Mouse (Mus musculus): ENCODE results near the gene Anapc11. TPM values are rescaled to one million over a fixed set of nuclear protein-coding genes. Genes with fewer than 3 reads are reported as not detected.

Gene Anapc11
- polyA plus RNA-seq, 1 experiment from 2014 or later = 194 TPM

GRCm38 (mm10) chr11:120628601-120629340 is 30.6 kb downstream of the Anapc11 start:
- no peak overlapping the region for H3K4me3 ChIP-seq (ENCODE audit: low read length)
- no peaks in the 10 kb centered on the region for H3K27me3 ChIP-seq (replicated peaks; ENCODE audit: control insufficient read depth, insufficient read depth, low read length)
- H3K36me3 ChIP-seq (ENCODE audit: control insufficient read depth, insufficient read depth, low read length) = peaks cover 12% of the 10 kb centered on the region
- peaks cover 41% of the 10 kb centered on the region for H3K4me1 ChIP-seq (ENCODE audit: control insufficient read depth, insufficient read depth, low read depth, low read length)
- H3K4me2 ChIP-seq (ENCODE audit: low read length) = no peak overlapping the region
- WGBS = 95% methylated on average over 23 of the region's 23 CpGs
- no peaks in the 10 kb centered on the region for H3K9me3 ChIP-seq (ENCODE audit: control insufficient read depth, low read length)
- ATAC-seq = no peak
- H3K27ac ChIP-seq (ENCODE audit: low read depth, low read length) = no peak overlapping the region
- H3K9ac ChIP-seq (ENCODE audit: low read depth, low read length) = no peak overlapping the region

- Histone ChIP-seq H3K27me3 (replicated peaks; ENCODE audit: control insufficient read depth, insufficient read depth, low read length) (no peaks in the 10 kb centered on the region), H3K4me1 (ENCODE audit: control insufficient read depth, insufficient read depth, low read depth, low read length) (peaks cover 36% of the 10 kb centered on the region), H3K4me3 (ENCODE audit: low read length) (no peak overlapping the region), H3K9ac (ENCODE audit: low read depth, low read length) (no peak overlapping the region), H3K27ac (ENCODE audit: low read depth, low read length) (peak overlapping the region; percentile 48; the same call in 1 of the 2 replicates), H3K36me3 (ENCODE audit: control insufficient read depth, insufficient read depth, low read length) (peaks cover 12% of the 10 kb centered on the region), H3K4me2 (ENCODE audit: low read length) (no peak overlapping the region; the same call in 1 of the 2 replicates), H3K9me3 (ENCODE audit: control insufficient read depth, low read length) (no peaks in the 10 kb centered on the region)
- 78% methylated on average over 23 of the region's 23 CpGs for WGBS
- no peak for ATAC-seq
Measured at GRCm38 (mm10) chr11:120629341-120629730, 31.1 kb downstream of the Anapc11 start.

GRCm38 (mm10) chr11:120629911-120630310 is 31.7 kb downstream of the Anapc11 start:
- Histone ChIP-seq H3K4me1 (ENCODE audit: control insufficient read depth, insufficient read depth, low read depth, low read length) (peaks cover 36% of the 10 kb centered on the region), H3K9ac (ENCODE audit: low read depth, low read length) (peak overlapping the region; percentile 52), H3K27me3 (replicated peaks; ENCODE audit: control insufficient read depth, insufficient read depth, low read length) (no peaks in the 10 kb centered on the region), H3K9me3 (ENCODE audit: control insufficient read depth, low read length) (no peaks in the 10 kb centered on the region), H3K4me2 (ENCODE audit: low read length) (peak overlapping the region; percentile 27), H3K27ac (ENCODE audit: low read depth, low read length) (peak overlapping the region; percentile 48; the same call in 1 of the 2 replicates), H3K4me3 (ENCODE audit: low read length) (peak overlapping the region; percentile 11; the same call in 1 of the 2 replicates), H3K36me3 (ENCODE audit: control insufficient read depth, insufficient read depth, low read length) (peaks cover 12% of the 10 kb centered on the region)
- no peak for ATAC-seq
- 40% methylated on average over 3 of the region's 7 CpGs for WGBS

- H3K9ac ChIP-seq (ENCODE audit: low read depth, low read length) = peak overlapping the region; percentile 52
Measured at GRCm38 (mm10) chr11:120630401-120630871, 32.2 kb downstream of the Anapc11 start.

GRCm38 (mm10) chr11:120630881-120631725 is 32.9 kb downstream of the Anapc11 start:
- 36% methylated on average over 7 of the region's 7 CpGs for WGBS
- H3K9ac ChIP-seq (ENCODE audit: low read depth, low read length) = no peak overlapping the region
- peaks cover 12% of the 10 kb centered on the region for H3K36me3 ChIP-seq (ENCODE audit: control insufficient read depth, insufficient read depth, low read length)
- no peak overlapping the region for H3K4me3 ChIP-seq (ENCODE audit: low read length)
- no peaks in the 10 kb centered on the region for H3K27me3 ChIP-seq (replicated peaks; ENCODE audit: control insufficient read depth, insufficient read depth, low read length)
- no peak for ATAC-seq
- peaks cover 31% of the 10 kb centered on the region for H3K4me1 ChIP-seq (ENCODE audit: control insufficient read depth, insufficient read depth, low read depth, low read length)
- no peaks in the 10 kb centered on the region for H3K9me3 ChIP-seq (ENCODE audit: control insufficient read depth, low read length)
- peak overlapping the region; percentile 41; the same call in 1 of the 2 replicates for H3K27ac ChIP-seq (ENCODE audit: low read depth, low read length)
- H3K4me2 ChIP-seq (ENCODE audit: low read length) = peak overlapping the region; percentile 96; the same call in 1 of the 2 replicates

More at GRCm38 (mm10) chr11:120630401-120630871, 32.2 kb downstream of the Anapc11 start:
- no peak overlapping the region; the same call in 1 of the 2 replicates for H3K4me2 ChIP-seq (ENCODE audit: low read length)
- no peaks in the 10 kb centered on the region for H3K9me3 ChIP-seq (ENCODE audit: control insufficient read depth, low read length)
- peak overlapping the region; percentile 11; the same call in 1 of the 2 replicates for H3K4me3 ChIP-seq (ENCODE audit: low read length)
- ATAC-seq = no peak
- 38% methylated on average over 5 of the region's 5 CpGs for WGBS
- H3K27ac ChIP-seq (ENCODE audit: low read depth, low read length) = peak overlapping the region; percentile 48
- H3K27me3 ChIP-seq (replicated peaks; ENCODE audit: control insufficient read depth, insufficient read depth, low read length) = no peaks in the 10 kb centered on the region
- H3K4me1 ChIP-seq (ENCODE audit: control insufficient read depth, insufficient read depth, low read depth, low read length) = peaks cover 32% of the 10 kb centered on the region
- H3K36me3 ChIP-seq (ENCODE audit: control insufficient read depth, insufficient read depth, low read length) = peaks cover 12% of the 10 kb centered on the region

- H3K27me3 ChIP-seq (replicated peaks; ENCODE audit: control insufficient read depth, insufficient read depth, low read length) = no peaks in the 10 kb centered on the region
- WGBS = 65% methylated on average over 4 of the region's 4 CpGs
Measured at GRCm38 (mm10) chr11:120631726-120632448, 33.7 kb downstream of the Anapc11 start.

GRCm38 (mm10) chr11:120632559-120633519 is 34.6 kb downstream of the Anapc11 start:
- peak overlapping the region; percentile 94 for H3K9ac ChIP-seq (ENCODE audit: low read depth, low read length)
- peak overlapping the region; percentile 88 for H3K27ac ChIP-seq (ENCODE audit: low read depth, low read length)
- peak overlapping the region; percentile 96 for H3K4me2 ChIP-seq (ENCODE audit: low read length)
- no peaks in the 10 kb centered on the region for H3K27me3 ChIP-seq (replicated peaks; ENCODE audit: control insufficient read depth, insufficient read depth, low read length)
- H3K9me3 ChIP-seq (ENCODE audit: control insufficient read depth, low read length) = no peaks in the 10 kb centered on the region
- H3K4me3 ChIP-seq (ENCODE audit: low read length) = peak overlapping the region; percentile 90
- H3K4me1 ChIP-seq (ENCODE audit: control insufficient read depth, insufficient read depth, low read depth, low read length) = peaks cover 31% of the 10 kb centered on the region
- peaks cover 8% of the 10 kb centered on the region for H3K36me3 ChIP-seq (ENCODE audit: control insufficient read depth, insufficient read depth, low read length)
- under 1% methylated on average over 60 of the region's 116 CpGs for WGBS
- peak; percentile 82 for ATAC-seq

More at GRCm38 (mm10) chr11:120631726-120632448, 33.7 kb downstream of the Anapc11 start:
- Histone ChIP-seq H3K36me3 (ENCODE audit: control insufficient read depth, insufficient read depth, low read length) (peaks cover 12% of the 10 kb centered on the region), H3K4me3 (ENCODE audit: low read length) (peak overlapping the region; percentile 90), H3K4me1 (ENCODE audit: control insufficient read depth, insufficient read depth, low read depth, low read length) (peaks cover 31% of the 10 kb centered on the region), H3K27ac (ENCODE audit: low read depth, low read length) (peak overlapping the region; percentile 88), H3K9ac (ENCODE audit: low read depth, low read length) (peak overlapping the region; percentile 94), H3K9me3 (ENCODE audit: control insufficient read depth, low read length) (no peaks in the 10 kb centered on the region), H3K4me2 (ENCODE audit: low read length) (peak overlapping the region; percentile 96)
- ATAC-seq = no peak
